In genomic region chr7:64373830-64374562, GRCm38 (mm10) we compare ENCODE assay signal across 8 mouse cellular contexts. TPM values are rescaled to one million over a fixed set of nuclear protein-coding genes. Genes with fewer than 3 reads are reported as not detected.
A peak's percentile ranks its signal among the peaks of the same experiment; 100 is the strongest.
DNase-seq lines count a peak whose midpoint lies in the region; ATAC-seq lines count a peak whose summit lies in the region.

Fan1 (minus strand) TSS chr7:64374095.

- H3K9ac ChIP-seq in embryonic facial prominence, embryonic 11.5 days (replicated peaks; ENCODE audit: low read length), result peak within 1 kb of the TSS; percentile 85
- H3K9ac ChIP-seq in midbrain, embryonic 12.5 days (replicated peaks), result peak within 1 kb of the TSS; percentile 71

- no peaks in the 10 kb centered on the region for H3K9me3 ChIP-seq in embryonic facial prominence, embryonic 11.5 days (replicated peaks; ENCODE audit: control insufficient read depth, low read length)
- no peaks in the 10 kb centered on the region for H3K9me3 ChIP-seq in limb, embryonic 10.5 days (replicated peaks)
- H3K9me3 ChIP-seq in midbrain, embryonic 12.5 days, result no peaks in the 10 kb centered on the region

- ATAC-seq in embryonic facial prominence, embryonic 11.5 days (replicated peaks; ENCODE audit: insufficient number of reproducible peaks, low FRiP score, low TSS enrichment, low read depth), result peak; percentile 94
- peak; percentile 97 for ATAC-seq in midbrain, embryonic 12.5 days (ENCODE audit: low FRiP score, low read depth)

- H3K27ac ChIP-seq in embryonic facial prominence, embryonic 11.5 days (replicated peaks; ENCODE audit: low read depth, low read length), result peak within 1 kb of the TSS; percentile 80
- peak within 1 kb of the TSS; percentile 92 for H3K27ac ChIP-seq in limb, embryonic 10.5 days
- peak within 1 kb of the TSS; percentile 95 for H3K27ac ChIP-seq in midbrain, embryonic 12.5 days (replicated peaks)

- no peaks in the 10 kb centered on the region for H3K4me1 ChIP-seq in embryonic facial prominence, embryonic 11.5 days (ENCODE audit: control insufficient read depth, insufficient read depth, low read length)
- peaks cover 6% of the 10 kb centered on the region; the same call in 1 of the 2 replicates for H3K4me1 ChIP-seq in limb, embryonic 10.5 days
- H3K4me1 ChIP-seq in midbrain, embryonic 12.5 days, result peaks cover 10% of the 10 kb centered on the region

- WGBS in embryonic facial prominence, embryonic 11.5 days, result 4% methylated on average over 27 of the region's 27 CpGs
- WGBS in limb, embryonic 10.5 days, result 4% methylated on average over 27 of the region's 27 CpGs
- WGBS in midbrain, embryonic 12.5 days, result 4% methylated on average over 27 of the region's 27 CpGs

- DNase-seq in 3134 (ENCODE audit: extremely low read depth, insufficient read length, low spot score), result peak; percentile 82
- DNase-seq in adrenal gland, postnatal 25 days, result peak; percentile 86
- peak; percentile 89 for DNase-seq in embryonic facial prominence, embryonic 11.5 days (ENCODE audit: low spot score)
- DNase-seq in heart, adult 11 months, result peak; percentile 98
- peak; percentile 85 for DNase-seq in kidney, adult 11 months
- DNase-seq in limb, embryonic 10.5 days (ENCODE audit: low spot score), result peak; percentile 88
- DNase-seq in skeletal muscle tissue, adult 2 months (ENCODE audit: low read depth, low spot score), result peak; percentile 76

- no peaks in the 10 kb centered on the region for H3K27me3 ChIP-seq in embryonic facial prominence, embryonic 11.5 days (ENCODE audit: control insufficient read depth, insufficient read depth, low read length)
- H3K27me3 ChIP-seq in limb, embryonic 10.5 days (ENCODE audit: low read depth, poor library complexity, severe bottlenecking), result no peaks in the 10 kb centered on the region
- no peaks in the 10 kb centered on the region for H3K27me3 ChIP-seq in midbrain, embryonic 12.5 days

- peaks cover 3% of the 10 kb centered on the region for H3K36me3 ChIP-seq in embryonic facial prominence, embryonic 11.5 days (replicated peaks; ENCODE audit: control insufficient read depth, insufficient read depth, low read depth, low read length)
- peaks cover 65% of the 10 kb centered on the region for H3K36me3 ChIP-seq in limb, embryonic 10.5 days
- H3K36me3 ChIP-seq in midbrain, embryonic 12.5 days, result peaks cover 36% of the 10 kb centered on the region

- peak within 1 kb of the TSS; percentile 61 for H3K4me2 ChIP-seq in embryonic facial prominence, embryonic 11.5 days (ENCODE audit: low read depth, low read length)
- peak within 1 kb of the TSS; percentile 65 for H3K4me2 ChIP-seq in midbrain, embryonic 12.5 days (replicated peaks)

- peak within 1 kb of the TSS; percentile 56 for H3K4me3 ChIP-seq in embryonic facial prominence, embryonic 11.5 days (ENCODE audit: low read depth, low read length)
- H3K4me3 ChIP-seq in limb, embryonic 10.5 days, result peak within 1 kb of the TSS; percentile 70
- peak within 1 kb of the TSS; percentile 70 for H3K4me3 ChIP-seq in midbrain, embryonic 12.5 days

RNA-seq across cellular contexts. Expression of gene Fan1, which starts in this region (rescaled TPM):
- total RNA-seq in adrenal gland, postnatal 25 days (2021), result 9.5 and 12.5 TPM in 2 replicates
- 5.5 and 6.4 TPM in 2 replicates for polyA plus RNA-seq in embryonic facial prominence, embryonic 11.5 days (2014; fragmentation: Nextera tagmentation; extraction: Ambion mirVana)
- polyA plus RNA-seq in limb, embryonic 10.5 days (2016; fragmentation: Nextera tagmentation; extraction: Ambion mirVana), result 8.8 and 9.7 TPM in 2 replicates
- 9.8 and 10.0 TPM in 2 replicates for polyA plus RNA-seq in midbrain, embryonic 12.5 days (2016; fragmentation: Nextera tagmentation; extraction: Ambion mirVana)

Comparison
In these comparisons a context has a peak if more than half of its experiments do, and no peak if none do; other contexts are left out.
1. Peak in every context shown above with its lines: DNase-seq, ATAC-seq, H3K4me3 ChIP-seq and H3K27ac ChIP-seq.